Mouse (Mus musculus) activated CD4-positive, CD25-positive, alpha-beta regulatory T cell, adult 4 months (primary cell): ENCODE measurements at regions not wholly inside any gene's neighbourhood (a gene's known extent, or its start where the extent isn't known, plus 50 kb on each side); places are given as distances from the start of the nearest gene placed in this dataset.

Source experiments
- ATAC-seq: one replicate; pipeline ENCODE4 v1.8.0; 2017

DNA sequence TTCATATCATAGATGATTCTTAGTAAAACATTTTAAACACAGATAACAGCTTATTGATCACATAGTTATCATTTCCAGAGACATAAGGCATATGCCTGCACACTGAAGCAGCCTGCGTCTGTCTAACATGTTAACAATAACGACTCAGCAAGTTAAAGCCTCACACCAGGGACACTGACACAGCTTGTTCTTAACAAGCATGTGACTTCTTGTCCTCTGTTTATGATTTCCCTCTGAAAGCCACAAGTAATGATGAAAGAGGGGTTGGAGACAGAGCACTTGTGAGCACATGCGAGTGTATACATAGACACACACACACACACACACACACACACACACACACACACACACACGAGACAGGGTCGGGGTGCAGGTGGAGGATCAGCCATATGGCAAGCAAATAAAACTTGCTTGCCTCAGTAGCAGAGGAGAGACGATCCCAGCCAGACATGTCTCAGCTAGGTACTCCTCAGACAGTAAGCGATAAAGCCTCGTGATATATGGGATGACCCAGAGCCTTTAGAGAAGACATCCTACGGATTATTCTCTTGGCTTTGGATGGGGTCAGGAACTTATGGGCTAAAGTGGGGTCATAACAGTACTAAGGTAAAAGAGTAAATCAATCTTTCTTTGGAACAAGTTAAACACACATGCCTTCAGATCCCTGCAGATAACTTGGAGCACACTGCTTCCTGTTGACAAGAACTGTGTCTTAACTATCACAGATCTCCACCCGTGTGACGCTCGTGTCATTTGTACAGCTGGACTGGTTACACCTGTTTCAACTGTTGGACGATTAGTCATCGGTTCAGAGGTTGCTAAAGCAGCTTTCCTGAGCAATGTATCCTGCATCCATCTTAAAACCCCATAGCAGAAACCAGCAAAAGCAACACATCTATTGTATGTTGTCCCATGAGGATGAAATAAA lies 51.4 kb upstream of the Ralgps2 start:
- peak; percentile 38 for ATAC-seq

DNA sequence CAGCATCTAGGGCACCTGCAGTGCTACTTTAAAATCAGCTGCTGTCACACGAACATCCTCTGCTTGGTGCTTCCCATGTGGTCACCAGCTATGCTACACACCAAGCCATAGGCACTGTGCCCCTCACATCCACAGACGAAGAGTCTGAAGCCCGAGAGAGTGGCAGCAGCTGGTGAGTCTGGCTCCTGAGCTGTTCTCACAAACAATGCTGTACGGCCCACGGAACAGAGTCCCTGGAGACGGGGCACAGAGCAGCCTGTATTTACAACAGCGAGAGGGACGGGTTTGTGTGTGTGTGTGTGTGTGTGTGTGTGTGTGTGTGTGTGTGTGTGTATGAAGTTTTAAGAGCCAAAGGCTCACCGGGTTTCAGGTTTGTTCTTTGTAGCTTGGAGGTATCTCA lies 50.7 kb upstream of the Ralgps2 start:
- no peak for ATAC-seq

DNA sequence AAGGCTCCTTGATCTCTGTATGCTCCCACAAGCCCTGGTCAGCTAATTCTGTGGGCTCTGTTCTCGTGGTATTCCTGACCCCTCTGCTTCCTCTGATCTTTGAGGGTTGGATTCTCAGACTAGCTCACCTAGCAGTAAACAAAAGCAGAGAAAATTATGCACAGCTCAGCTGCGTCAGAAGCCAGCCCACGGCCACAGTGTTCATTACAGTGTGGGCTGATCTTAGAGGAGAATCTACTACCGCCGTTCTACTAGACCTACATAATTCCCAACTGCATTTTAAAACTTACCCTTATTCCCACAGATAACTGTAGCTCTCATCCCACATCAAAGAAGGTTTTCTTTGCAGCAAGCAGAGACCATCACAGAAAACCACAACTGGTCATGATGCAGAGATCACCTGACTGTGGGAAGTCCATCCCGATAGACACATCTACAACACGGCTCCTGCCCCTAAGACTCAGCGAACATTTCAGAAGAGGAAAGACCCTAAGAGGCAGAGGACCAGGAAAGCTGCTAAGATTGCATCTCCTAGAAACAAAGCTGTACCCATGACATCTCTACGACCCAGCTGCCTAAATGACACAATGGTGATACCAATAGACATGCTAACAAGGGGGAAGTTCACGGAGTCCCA lies 49.8 kb upstream of the Ralgps2 start:
- ATAC-seq: no peak
